Mouse (Mus musculus): ENCODE measurements around the gene Fmnl2. TPM values are rescaled to one million over a fixed set of nuclear protein-coding genes. Genes with fewer than 3 reads are reported as not detected.

The Fmnl2 gene
- polyA plus RNA-seq, 1 experiment: not detected

DNA sequence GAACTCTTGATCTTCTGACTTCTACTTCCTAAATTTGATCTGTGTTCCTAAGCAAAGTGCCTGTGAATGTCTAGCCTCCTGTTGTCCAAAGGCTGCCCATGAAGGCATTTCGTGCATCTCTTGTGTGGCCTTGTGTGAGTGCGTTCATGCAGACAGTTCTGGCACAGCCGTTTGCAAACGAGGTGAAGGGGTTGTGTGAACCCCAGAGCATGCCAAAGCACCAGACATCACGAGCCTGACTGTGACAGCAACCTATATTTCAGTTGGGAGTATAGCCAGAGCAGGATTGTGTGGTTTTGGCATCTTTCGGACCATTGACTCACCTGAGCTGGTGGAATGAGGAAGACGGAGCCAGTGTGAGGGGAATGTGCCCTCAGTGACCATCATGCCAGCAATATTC lies 148.5 kb downstream of the Fmnl2 start:
- Histone ChIP-seq H3K4me3 (ENCODE audit: insufficient read depth, low read depth, low read length) (no peak overlapping the region), H3K27ac (ENCODE audit: insufficient read depth, low read depth, low read length) (no peak overlapping the region), H3K4me1 (ENCODE audit: control insufficient read depth, insufficient read depth, low read length) (0 out of 2 replicates have a peak, but pooled peaks cover 4% of the 10 kb centered on the region)
- 75% methylated on average over 7 of the region's 7 CpGs for WGBS
- TF ChIP-seq POLR2A (IDR thresholded peaks at IDR 0.05; ENCODE audit: insufficient read depth, low read depth, low read length) (no peak), CTCF (IDR thresholded peaks at IDR 0.05; ENCODE audit: insufficient read depth, low read depth, low read length) (no peak)

GRCm38 (mm10) chr2:53007142-53007541 lies 149.5 kb downstream of the Fmnl2 start:
- 0 out of 2 replicates have a peak, but pooled peaks cover 4% of the 10 kb centered on the region for H3K4me1 ChIP-seq (ENCODE audit: control insufficient read depth, insufficient read depth, low read length)
- TF ChIP-seq POLR2A (IDR thresholded peaks at IDR 0.05; ENCODE audit: insufficient read depth, low read depth, low read length) (no peak), CTCF (IDR thresholded peaks at IDR 0.05; ENCODE audit: insufficient read depth, low read depth, low read length) (peak; percentile 76)
- no peak overlapping the region for H3K4me3 ChIP-seq (ENCODE audit: insufficient read depth, low read depth, low read length)
- no peak overlapping the region for H3K27ac ChIP-seq (ENCODE audit: insufficient read depth, low read depth, low read length)
- WGBS: 29% methylated on average over 5 of the region's 5 CpGs

DNA sequence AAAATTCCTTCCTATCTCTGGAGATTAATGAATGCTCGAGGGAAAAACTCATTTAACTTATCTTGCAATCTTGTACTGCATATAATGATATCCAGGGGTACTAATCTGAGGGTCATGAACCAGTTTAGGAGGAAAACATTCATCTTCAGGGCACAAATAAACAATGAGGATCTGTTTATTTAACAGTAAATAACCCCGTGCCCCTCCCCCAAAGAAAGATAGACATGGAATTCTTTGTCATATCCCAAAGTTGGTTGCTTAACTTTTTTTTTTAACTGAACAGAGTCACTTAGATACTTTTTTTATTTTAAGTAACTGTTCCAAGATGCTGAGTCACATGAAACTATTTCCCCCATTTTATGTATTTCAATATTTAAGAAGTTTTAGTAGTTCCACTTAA lies 155.4 kb downstream of the Fmnl2 start:
- TF ChIP-seq CTCF (IDR thresholded peaks at IDR 0.05; ENCODE audit: insufficient read depth, low read depth, low read length): no peak
- no peak overlapping the region for H3K4me3 ChIP-seq (ENCODE audit: insufficient read depth, low read depth, low read length)
- no peaks in the 10 kb centered on the region for H3K4me1 ChIP-seq (ENCODE audit: control insufficient read depth, insufficient read depth, low read length)
- H3K27ac ChIP-seq (ENCODE audit: insufficient read depth, low read depth, low read length): no peak overlapping the region
- 89% methylated on average over 2 of the region's 2 CpGs for WGBS

DNA sequence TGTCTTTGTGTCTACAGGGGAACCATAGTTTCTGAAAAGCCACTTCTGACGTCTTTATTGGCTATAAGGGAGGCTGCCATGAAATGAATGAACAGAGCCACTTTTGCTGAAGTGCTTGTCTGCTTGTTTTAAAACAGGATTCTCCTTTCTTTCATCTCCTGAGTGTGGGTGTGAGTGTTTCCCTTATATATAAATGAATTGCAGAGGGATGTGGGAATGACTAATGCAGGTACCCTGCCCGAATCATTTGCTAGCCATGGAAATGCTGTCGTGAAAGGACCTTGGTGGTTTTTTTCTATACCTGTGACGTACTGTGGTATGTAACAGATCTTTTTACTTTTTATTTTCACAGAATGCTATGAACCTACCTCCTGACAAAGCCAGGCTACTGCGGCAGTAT lies 156.8 kb downstream of the Fmnl2 start:
- 88% methylated on average over 5 of the region's 5 CpGs for WGBS
- Histone ChIP-seq H3K4me1 (ENCODE audit: control insufficient read depth, insufficient read depth, low read length) (no peaks in the 10 kb centered on the region), H3K27ac (ENCODE audit: insufficient read depth, low read depth, low read length) (no peak overlapping the region), H3K4me3 (ENCODE audit: insufficient read depth, low read depth, low read length) (no peak overlapping the region)
- no peak for TF ChIP-seq CTCF (IDR thresholded peaks at IDR 0.05; ENCODE audit: insufficient read depth, low read depth, low read length)
- no peak for TF ChIP-seq POLR2A (IDR thresholded peaks at IDR 0.05; ENCODE audit: insufficient read depth, low read depth, low read length)

DNA sequence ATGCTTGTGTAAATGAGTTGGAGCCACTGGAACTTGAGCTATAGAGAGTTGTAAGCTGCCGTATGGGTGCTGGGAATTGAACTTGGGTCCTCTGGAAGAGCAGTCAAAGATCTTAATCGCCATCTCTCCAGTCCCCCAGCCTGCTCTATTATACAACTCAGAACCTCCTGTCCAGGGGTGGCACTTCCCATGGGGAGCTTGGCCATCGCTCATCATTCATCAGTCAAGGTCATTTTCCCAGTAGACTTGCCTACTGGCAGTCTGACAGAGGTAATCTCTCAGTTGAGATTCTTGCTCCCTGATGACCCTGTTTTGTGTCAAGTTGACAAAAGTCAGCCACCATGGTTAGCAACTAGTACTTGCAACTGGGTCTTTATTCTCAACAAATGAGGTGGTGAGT lies 165.3 kb downstream of the Fmnl2 start:
- 94% methylated on average over 3 of the region's 3 CpGs for WGBS
- TF ChIP-seq CTCF (IDR thresholded peaks at IDR 0.05; ENCODE audit: insufficient read depth, low read depth, low read length) (no peak), POLR2A (IDR thresholded peaks at IDR 0.05; ENCODE audit: insufficient read depth, low read depth, low read length) (no peak)

GRCm38 (mm10) chr2:53026056-53026769 lies 168.6 kb downstream of the Fmnl2 start:
- WGBS: 58% methylated on average over 5 of the region's 5 CpGs
- TF ChIP-seq CTCF (IDR thresholded peaks at IDR 0.05; ENCODE audit: insufficient read depth, low read depth, low read length): no peak
- no peak for TF ChIP-seq POLR2A (IDR thresholded peaks at IDR 0.05; ENCODE audit: insufficient read depth, low read depth, low read length)
- Histone ChIP-seq H3K4me1 (ENCODE audit: control insufficient read depth, insufficient read depth, low read length) (no peaks in the 10 kb centered on the region), H3K4me3 (ENCODE audit: insufficient read depth, low read depth, low read length) (no peak overlapping the region), H3K27ac (ENCODE audit: insufficient read depth, low read depth, low read length) (no peak overlapping the region)

More for the DNA sequence above, 165.3 kb downstream of the Fmnl2 start:
- Histone ChIP-seq H3K27ac (ENCODE audit: insufficient read depth, low read depth, low read length) (no peak overlapping the region), H3K4me1 (ENCODE audit: control insufficient read depth, insufficient read depth, low read length) (no peaks in the 10 kb centered on the region), H3K4me3 (ENCODE audit: insufficient read depth, low read depth, low read length) (no peak overlapping the region)

GRCm38 (mm10) chr2:53028868-53029267 lies 171.2 kb downstream of the Fmnl2 start:
- WGBS: 95% methylated on average over 1 of the region's 1 CpGs
- Histone ChIP-seq H3K27ac (ENCODE audit: insufficient read depth, low read depth, low read length) (no peak overlapping the region), H3K4me3 (ENCODE audit: insufficient read depth, low read depth, low read length) (no peak overlapping the region), H3K4me1 (ENCODE audit: control insufficient read depth, insufficient read depth, low read length) (no peaks in the 10 kb centered on the region)
- TF ChIP-seq CTCF (IDR thresholded peaks at IDR 0.05; ENCODE audit: insufficient read depth, low read depth, low read length): no peak
- no peak for TF ChIP-seq POLR2A (IDR thresholded peaks at IDR 0.05; ENCODE audit: insufficient read depth, low read depth, low read length)

GRCm38 (mm10) chr2:53029716-53030431 lies 172.2 kb downstream of the Fmnl2 start:
- Histone ChIP-seq H3K27ac (ENCODE audit: insufficient read depth, low read depth, low read length) (no peak overlapping the region), H3K4me3 (ENCODE audit: insufficient read depth, low read depth, low read length) (no peak overlapping the region), H3K4me1 (ENCODE audit: control insufficient read depth, insufficient read depth, low read length) (no peaks in the 10 kb centered on the region)
- WGBS: 53% methylated on average over 7 of the region's 7 CpGs
- no peak for TF ChIP-seq CTCF (IDR thresholded peaks at IDR 0.05; ENCODE audit: insufficient read depth, low read depth, low read length)
- no peak for TF ChIP-seq POLR2A (IDR thresholded peaks at IDR 0.05; ENCODE audit: insufficient read depth, low read depth, low read length)

DNA sequence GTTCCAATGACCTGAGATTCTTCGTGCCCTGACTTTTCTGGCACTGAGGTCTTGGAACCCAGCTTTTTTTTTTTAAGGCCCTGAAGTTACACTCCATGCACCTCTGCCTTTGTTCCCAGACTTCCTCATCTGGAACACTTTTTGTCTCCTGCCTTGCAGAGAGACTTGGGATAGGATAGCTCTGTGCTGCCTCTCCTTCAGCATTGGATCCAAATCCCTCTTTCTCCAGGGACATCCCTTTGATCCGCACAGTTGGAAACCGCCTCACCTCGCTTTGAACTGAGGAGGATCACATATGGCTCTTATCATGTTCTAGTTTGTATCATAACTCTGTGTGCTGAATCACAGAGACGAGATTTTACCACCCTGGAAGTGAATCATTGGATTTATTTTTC lies 172.8 kb downstream of the Fmnl2 start:
- H3K4me1 ChIP-seq (ENCODE audit: control insufficient read depth, insufficient read depth, low read length): no peaks in the 10 kb centered on the region
- 78% methylated on average over 5 of the region's 5 CpGs for WGBS
- no peak for TF ChIP-seq CTCF (IDR thresholded peaks at IDR 0.05; ENCODE audit: insufficient read depth, low read depth, low read length)
- no peak for TF ChIP-seq POLR2A (IDR thresholded peaks at IDR 0.05; ENCODE audit: insufficient read depth, low read depth, low read length)
- no peak overlapping the region for H3K27ac ChIP-seq (ENCODE audit: insufficient read depth, low read depth, low read length)
- no peak overlapping the region for H3K4me3 ChIP-seq (ENCODE audit: insufficient read depth, low read depth, low read length)
